Mouse (Mus musculus) heart, adult 8-10 months (tissue): Measurements from ENCODE around the gene Ldb3. TPM values are rescaled to one million over a fixed set of nuclear protein-coding genes. Genes with fewer than 3 reads are reported as not detected.

Source experiments
- DNase-seq: peaks from one replicate; pipeline ENCODE4 v3.0.0; 2022; ENCODE audit warnings: low spot score
- total RNA-seq, 4 experiments: library from RNA; stranded (reverse); gene quantifications; 2 replicates each; pipeline ENCODE4 v1.2.4; 2022

Ldb3 gene
- total RNA-seq, 4 experiments from 2014 or later, result 1,077 to 1,246 (median 1,126) TPM

DNA sequence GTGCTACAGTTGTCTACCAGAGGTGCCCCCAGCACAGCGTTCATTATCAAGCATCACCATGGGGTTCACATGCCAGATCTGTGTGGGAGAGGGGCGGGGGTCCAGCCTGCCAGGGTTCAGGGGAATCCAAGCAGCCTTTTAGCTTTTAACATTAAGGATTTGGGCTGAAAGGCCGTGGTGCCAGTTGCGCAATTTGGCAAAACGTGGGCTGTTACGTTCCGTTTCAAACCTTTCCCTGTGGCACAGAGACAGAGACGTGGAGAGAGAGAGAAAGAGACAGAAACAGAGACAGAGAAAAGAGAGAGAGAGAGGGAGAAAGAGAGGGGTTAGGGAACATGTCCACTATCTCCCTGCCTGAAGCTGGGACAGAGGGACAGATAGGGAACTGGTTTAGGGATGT is 26.8 kb downstream of the Ldb3 start:
- no peak for DNase-seq

DNA sequence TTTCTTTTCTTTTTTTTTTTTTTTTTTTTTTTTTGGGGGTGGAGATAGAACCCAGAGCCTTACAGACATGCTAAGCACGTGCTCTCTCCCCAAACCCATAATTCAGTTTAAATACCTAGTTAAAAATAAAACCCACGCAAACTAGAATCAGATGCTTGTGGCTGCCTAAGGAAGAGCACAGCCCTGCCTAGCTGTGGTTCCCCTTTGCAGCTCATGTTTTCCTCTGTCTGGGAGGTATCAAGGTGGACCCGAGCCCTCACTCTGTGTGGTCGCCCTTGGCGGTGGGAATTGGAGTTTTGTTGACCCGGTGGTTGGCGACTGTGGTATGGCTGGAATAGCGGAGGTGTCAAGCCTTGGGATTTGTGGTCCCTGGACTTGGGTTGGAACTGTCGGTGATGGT is 29.5 kb downstream of the Ldb3 start:
- DNase-seq, result no peak

DNA sequence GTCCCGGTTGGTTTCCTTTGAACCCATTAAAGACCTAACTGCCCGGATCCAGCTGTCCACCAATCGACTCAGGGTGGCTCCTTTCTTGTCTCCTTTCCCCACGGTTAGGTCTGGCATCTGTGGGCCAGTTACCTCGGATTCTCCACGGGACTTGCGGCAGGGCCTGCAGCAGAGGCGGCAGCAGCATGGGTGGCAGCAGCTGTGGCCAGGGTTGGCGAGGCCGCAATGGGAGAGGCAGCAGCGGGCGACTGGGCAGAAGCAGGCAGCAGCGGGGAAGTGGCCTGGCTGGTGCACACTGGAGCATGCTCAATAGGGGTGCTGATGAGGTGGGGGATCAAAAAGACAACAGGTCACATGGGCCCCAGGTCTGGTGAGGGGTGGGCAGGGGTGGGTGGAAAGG is 33.3 kb downstream of the Ldb3 start:
- DNase-seq, result no peak

DNA sequence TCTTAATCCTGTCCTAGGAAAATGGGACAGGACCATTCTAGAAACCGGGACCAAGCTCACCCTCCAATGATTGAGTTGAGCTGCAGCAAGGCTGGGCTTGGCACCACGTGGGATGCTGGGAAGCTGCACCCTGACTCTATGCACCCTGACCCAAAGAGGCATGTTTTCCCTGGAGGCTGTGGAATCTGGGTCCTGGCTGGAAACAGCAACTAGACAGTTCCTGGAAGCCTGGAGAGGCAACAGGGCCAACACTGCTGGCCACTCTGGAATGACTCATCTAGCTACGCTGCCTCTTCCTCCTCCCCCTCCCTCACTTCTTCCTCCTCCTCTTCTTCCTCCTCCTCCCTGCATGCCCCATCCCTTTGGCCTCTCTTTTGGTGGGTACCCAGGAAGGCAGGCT is 34.4 kb downstream of the Ldb3 start:
- DNase-seq, result no peak

DNA sequence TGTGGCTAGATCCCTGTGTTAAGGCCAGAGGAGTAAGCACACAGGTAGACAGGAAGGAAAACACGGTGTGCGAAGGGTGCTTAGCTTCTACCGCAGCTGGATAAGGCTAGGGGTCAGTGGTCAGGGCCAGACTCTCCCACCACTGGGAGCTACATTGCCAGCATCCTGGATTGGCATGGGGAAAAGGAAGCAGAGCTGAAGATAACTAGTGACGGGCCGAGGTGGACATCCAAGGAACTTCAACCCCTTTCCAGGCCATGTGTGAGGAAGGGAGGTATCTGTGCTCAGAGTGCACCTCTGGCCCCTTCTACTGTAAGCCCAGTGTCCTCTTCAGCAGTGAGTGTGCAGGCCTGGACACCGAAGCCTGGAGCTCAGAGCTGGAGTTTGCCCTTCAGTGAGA is 35.0 kb downstream of the Ldb3 start:
- no peak for DNase-seq

DNA sequence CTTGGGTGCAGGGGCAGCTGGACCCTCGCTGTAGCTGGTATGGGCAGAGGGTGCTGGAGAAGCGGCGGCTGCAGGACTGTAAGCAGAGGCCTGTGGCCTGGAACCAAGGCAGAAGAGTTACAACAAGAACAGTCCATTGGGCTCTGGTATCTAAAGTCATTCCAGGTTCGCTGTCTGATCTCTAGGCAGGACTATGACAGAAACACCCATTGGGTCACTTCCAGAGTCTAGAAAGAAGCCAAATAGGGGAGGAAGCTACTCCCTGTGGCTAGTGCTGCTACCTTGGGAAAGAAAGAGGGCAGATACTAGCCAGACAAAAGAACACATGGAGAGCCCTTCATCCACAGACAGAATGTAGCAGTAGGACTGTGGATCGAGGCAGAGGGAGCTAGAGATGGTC is 36.3 kb downstream of the Ldb3 start:
- DNase-seq, result no peak

DNA sequence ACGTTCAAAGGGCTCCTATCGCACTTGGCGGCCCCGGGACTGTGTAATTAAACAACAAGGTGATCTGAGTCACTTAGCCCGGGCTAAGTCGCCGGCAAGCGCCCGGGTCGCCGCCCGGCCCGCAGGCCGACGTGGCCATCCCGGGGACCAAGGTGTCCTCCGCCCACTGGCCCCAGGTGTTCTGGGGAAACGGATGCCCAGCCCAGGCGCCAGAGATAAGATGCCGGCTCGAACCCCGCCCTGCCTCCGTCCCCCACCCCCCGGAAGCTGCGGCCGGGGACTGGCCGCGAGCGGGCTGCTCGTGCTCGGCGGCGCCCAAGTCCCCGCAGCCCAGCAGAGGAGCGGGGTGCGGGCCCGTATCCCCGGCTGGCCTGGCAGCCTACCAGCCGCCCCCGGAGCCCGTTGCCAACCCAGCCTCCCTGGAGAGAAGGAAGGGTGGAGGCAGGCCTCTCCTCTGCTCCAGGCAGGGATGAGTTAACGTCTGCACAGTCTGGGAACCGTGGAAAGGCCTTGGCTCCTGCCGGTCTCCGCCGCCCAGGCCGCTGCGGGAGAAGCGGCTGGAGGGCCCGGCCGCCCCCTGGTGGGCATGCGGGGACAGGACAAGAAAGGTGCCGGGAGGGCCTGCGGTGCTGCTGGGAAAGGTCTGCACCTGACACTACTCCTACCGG is 39.3 kb downstream of the Ldb3 start:
- DNase-seq, result peak; percentile 74

DNA sequence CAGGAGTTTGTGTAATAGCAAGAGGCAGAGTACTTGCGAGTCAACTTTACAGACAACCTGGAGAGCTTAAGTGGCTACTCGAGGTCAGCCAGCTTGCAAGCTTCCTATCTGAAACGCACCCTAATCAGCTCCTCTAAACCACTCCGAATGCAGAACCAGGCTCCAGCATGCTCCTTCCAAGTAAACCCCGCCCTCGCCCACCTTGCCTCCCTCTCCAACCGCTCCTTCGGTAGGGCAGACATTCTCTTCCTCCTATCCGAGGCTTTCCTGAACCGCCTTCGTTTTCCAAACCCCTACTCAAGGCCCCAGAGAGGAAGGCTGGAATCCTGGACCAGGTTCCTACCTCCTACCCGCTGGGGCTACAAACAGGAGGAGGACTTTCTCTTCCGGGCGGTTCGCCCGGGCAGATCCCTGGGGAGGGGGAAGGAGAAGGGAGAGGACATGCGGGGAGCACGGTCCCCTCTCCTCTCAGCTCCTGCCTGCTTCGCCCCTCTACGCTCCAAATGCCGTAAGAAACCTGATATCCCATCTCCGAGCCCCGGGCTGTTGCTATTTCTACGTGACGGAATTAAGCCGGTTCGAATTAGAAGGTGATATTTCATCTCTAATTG is 40.0 kb downstream of the Ldb3 start:
- DNase-seq, result peak; percentile 47

DNA sequence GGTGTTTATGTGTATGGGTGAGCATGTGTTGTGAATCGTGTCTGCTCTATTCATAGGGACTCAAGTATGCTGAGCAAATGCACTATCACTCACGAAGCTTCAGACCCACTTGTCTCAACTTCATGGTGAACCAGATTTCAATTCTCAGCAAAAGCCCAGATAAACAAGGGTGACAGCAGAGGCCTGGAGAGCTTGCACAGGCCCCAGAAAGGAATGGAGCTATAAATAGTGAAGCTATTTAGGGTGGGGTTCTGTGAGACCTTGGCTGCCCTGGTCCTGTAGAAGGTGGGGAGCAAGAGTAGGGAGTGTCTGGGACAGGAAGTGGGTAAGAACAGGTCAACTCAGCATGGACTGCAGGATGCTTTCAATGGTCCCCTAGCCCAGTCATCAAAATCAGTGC is 43.9 kb downstream of the Ldb3 start:
- no peak for DNase-seq

DNA sequence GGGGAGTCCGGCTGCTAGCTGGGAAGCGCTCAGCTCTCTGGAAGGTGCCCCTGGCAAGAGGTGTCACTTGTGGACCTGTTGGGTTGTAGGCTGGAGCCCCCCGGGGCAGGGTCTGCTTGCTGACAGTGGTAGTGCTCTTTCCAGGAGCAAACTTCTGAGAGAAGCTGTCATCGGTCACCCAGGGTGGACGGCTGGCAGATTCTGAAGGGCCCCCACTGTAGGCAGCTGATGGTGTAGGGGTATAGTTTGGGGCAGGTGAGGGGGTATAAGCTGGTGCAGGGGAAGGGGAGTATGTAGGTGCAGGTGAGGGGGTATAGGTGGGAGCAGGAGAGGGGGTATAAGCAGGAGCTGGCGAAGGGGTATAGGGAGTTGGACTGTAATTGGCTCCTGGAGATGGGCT is 44.5 kb downstream of the Ldb3 start:
- DNase-seq, result no peak

DNA sequence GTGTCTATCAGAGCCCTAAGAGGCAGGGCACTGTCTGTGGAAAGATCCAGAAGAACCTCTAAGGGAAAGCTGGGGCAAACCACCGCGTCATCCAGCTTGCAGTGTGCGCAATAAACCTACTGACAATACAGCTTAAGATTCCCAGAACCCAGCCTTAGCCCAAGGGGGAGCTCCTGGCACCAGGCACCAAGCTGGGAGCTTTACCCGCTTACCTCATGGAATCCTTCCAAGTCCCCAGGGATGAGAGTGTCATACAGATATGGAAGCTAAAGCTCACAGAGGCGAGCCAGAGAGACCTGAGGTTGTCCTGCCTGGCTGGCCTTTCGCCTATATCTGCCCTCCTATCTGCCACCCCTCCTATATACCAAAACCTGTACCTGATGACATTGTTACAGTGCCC is 44.9 kb downstream of the Ldb3 start:
- DNase-seq, result no peak

DNA sequence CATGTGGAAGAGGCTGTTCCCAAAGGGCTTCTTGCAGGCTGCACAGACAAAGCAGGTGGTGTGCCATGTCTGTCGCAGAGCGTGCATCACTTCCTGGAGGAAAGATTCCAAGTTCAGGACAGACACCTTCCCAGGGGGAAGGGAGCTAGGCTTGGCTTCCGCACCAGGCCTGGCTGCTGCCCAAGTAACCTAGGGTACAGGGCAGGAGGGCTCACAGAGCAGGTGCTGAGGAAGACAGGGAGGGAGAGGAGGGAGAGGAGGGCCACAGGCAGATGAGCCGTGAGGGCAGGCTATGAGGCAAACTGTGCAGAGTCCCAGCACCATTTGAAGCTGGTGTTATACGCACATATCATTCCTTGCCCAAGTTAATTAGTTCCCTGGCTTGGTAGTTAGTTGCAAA is 46.6 kb downstream of the Ldb3 start:
- no peak for DNase-seq

DNA sequence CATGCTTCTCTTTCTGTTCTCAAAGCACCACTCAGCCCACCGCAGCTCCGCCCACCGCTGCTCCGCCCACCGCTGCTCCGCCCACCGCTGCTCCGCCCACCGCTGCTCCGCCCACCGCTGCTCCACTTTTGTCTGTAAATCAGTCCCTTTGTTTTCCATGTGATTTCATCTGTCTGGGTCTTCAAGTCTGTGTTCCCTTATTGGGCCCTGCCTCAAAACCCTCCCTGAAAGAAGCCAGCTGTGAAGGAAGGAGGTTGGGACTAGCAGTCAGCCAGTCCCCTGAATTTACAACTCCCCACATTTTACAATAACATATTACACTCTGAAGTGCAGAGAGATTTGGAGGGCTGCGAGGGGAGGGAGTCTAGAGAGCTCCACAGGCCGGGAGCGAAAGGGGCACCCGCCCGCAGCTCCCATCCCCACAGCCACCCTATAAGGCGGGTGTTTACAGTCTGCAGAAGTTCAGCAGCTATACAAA is 47.8 kb downstream of the Ldb3 start:
- peak; percentile 62 for DNase-seq

DNA sequence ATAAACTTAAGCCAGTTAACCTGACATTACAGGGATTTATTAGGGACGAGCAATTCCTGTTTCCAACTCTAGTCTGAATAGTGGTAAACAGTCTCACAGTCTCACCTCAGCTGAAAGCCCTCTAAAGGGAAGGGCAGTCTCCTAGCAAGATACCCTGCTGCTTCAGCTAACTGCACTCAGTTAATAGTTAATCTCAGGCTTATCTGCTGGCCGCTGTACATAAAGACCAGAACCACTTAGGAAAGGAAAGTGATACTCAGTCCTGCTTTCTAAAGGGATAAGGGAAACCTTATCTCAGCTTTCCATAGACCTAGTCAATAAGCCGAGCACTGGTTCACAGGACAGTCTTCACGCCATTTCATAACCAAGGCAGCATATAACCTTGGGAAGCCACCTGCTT is 52.6 kb downstream of the Ldb3 start:
- no peak for DNase-seq

DNA sequence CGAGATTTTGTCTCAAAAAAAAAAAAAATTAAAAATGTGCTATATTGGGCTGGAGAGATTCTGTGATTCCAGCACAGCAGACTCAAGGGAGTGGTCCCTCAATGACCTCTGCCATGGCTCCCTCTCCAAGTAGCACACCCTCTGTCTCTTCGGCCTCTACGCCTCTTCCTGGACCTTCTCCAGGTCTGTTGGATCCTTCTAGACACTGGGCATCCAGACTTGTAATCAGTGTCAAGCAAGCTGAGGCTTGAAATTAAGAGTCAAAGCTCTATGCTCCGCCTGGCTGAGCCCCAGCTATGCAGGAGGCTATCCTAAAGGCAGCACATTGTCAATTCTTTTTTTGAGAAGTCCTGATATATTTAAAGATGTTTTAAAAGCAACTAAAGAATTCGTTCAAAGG is 54.9 kb downstream of the Ldb3 start:
- DNase-seq, result no peak

DNA sequence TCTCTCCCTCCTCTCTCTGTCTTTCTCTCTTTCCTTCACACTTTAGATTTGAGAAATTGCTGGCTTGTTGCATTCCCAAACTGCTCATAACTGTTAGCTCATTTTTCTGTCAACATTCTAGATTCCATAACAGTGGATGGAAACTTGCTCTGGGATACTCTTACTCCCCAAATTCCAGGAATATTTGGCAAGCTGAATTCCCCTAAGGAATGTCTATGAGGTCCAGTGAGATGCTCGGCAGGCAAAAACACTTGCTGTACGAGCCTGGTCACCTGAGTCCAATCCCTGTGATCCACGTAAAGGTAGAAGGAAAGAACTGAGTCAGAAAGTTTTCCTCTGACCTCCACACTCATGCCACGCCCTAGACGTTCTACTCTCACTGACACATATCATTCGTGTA is 55.9 kb downstream of the Ldb3 start:
- no peak for DNase-seq

DNA sequence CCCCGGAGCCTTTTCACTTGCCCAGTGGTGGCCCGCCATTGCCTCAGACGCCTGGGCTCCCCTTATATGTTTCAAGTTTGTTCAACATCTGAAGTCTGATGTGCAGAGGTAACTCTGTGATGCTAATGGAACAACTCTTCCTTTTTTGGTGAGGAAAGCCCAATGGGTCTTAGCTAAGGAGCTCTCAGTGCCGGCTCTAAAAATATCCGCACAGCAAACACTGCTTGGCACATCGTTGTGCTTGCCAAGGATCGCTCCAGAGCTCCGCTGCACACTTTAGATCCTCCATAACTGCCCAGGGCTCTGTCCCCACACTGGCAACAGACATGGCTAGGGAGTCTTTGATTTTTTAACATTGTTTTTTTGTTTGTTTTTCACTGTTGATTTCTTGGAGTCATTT is 59.7 kb downstream of the Ldb3 start:
- no peak for DNase-seq

DNA sequence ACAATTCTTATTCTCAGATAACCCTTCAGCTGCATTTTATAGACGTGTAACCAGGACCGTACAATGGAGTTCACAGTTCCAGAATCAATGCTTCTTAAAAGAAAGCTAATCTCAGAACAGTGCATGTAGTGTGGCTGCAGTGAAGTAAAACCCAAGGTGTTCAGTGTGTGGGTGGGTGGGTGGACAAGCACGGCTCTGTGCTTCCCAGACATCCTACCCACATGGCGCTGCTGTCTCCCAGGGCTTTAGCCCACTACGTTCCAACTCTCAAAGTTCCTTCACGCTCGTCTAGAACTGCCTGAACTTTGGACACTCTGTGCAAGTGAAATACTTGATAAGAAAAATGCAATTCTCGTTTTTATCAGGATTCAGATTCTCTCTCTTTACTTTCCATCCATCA is 65.8 kb downstream of the Ldb3 start, which contains the start of gene 9230112D13Rik:
9230112D13Rik (minus strand) TSS at position 101 of the 400 bp plus-strand sequence.
- DNase-seq, result no peak

DNA sequence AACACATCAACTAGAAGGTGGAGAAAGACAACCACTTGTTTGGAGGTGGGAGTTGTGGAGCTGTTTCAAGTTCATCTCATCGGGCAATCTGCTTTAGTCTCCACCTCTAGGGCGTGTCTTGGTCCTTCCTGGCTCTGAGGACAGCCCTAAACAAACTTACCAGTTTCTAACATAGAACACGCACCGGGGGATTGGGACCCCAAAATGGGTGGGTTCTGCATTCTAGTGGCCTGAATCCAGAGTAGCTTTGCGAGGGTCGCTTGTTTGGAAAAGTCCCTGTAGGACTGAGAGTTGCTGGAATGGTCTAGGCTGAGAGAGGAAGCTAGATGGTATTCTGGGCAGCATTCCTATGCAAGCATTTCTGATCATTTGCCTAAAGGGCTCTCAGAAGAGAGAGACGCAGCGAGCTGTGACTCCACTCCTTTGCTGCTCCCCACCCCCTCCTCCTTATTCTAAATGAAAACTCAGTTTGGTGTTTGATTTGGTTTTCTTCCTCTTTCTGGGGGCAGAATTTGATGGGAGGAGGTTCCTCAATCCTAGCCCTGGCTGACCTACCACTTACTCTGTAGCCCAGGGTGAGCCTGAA is 70.4 kb downstream of the Ldb3 start:
- no peak for DNase-seq

DNA sequence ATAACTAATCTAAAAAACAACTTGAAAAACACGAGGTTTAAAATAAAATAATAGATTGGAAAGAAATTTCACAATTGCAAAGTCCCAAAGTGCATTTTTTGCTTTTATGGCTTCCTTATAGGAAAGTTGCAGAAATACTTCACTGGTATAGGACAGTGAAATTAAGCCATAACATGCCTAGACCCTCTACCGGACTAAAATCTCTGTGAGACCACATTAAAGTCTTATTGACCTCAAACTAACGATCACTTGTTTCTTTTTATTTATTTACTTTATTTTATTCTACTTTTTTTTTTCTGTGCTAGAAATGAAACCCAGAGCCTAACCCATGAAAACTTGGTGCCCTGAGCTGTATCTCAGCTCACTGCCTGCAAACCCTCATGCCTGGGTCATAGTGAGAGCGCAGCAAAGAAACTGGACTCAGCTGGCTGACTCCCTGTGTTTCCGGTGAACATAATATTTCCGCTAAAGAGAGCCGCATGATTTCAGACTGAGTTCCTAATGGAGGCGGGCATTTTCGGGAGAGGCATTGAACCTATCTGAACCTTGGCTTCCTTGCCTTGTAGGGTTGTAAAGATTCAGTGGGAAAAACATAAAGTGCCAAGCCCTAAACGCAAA is 71.4 kb downstream of the Ldb3 start:
- DNase-seq, result no peak

DNA sequence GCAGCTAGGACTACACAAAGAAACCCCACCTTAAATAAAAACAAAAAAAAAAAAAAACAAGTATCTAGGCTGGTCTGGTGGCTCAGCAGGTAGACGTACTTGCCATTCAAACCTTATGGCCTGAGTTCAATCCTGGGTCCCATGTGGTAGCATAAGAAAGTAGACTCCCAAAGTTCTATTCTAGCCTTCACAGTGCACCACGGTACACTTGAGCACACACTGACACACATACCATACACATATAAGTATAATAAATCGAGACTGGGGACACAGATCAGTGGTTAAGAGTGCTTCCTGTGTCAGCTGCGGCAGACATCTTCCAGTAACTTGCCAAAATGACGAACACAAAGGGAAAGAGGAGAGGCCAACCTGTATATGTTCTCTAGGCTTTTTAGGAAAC is 72.6 kb downstream of the Ldb3 start:
- DNase-seq, result no peak

DNA sequence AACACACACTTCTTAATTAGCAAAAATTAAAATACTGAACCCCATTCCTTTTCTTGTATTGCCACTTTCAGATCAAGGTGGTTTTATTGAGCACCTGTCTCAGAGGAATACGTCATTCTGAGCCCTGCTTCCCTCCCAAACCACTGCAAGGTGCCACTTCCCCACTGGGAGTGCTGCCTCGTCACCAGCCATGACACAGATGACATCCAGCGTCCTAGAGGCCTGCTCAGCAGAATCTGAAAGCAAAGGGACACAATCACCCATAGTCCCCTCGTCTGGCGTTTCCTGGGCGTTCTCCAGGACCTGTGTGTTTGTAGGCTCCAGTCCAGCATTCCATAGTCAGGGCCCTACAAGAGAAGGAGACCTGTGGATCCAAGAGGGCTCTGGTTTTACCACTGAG is 74.4 kb downstream of the Ldb3 start:
- DNase-seq, result no peak

DNA sequence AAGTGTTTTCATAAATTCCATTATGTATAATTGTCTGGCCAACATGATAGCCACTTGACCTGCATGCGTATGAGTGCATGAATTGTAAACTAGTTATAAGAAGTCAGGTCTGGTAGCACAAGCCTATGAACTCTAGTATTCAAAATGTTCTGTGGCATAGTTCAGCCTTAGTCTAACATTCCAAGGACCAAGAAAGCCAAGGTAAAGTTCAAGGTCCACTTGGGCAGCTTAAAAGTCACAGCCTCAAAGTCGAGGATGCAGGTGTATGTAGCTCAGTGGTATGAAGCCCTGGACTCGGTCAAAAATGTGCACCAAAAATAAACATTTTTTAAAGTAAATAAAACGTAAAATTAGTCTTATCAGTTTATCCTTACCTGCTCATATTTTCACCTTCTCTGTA is 75.9 kb downstream of the Ldb3 start:
- no peak for DNase-seq
